Mouse (Mus musculus) gastrocnemius, postnatal 25 days (tissue): ENCODE data around the gene Grap. TPM values are rescaled to one million over a fixed set of nuclear protein-coding genes. Genes with fewer than 3 reads are reported as not detected.

Experiments
- DNase-seq: peaks from one replicate; pipeline ENCODE4 v3.0.0; 2022
- total RNA-seq, 2 experiments: library from RNA; stranded (reverse); gene quantifications; 1 replicate in 1 of 2; 2 replicates in 1 of 2; pipeline ENCODE4 v1.2.3; 2021

Grap gene
- total RNA-seq, 2 experiments from 2014 or later, result 4.0 to 5.9 TPM

DNA sequence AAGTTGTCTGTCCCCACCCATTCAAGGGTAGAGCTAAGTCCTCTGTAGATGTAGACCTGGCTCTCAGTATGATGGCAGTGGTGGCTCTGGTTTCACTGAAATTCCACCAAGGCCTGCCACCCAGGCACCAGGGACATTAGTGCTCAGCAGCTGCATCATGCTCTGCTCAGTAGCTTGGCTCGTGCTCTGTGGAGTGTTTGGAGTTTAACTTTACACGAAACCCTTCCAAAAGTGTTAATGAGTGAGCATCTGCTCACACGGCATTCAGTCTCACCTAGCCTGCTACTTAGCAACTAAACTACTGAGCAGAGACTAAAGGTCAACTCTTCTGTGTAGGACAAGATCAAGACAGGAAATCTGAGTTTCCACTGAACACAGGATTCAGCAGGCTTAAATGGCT, 67.6 kb downstream of the Grap start, which contains the start of gene Slc5a10:
Gene Slc5a10, minus strand, starts transcription at position 191 of the 400 bp plus-strand sequence.
- DNase-seq, result no peak

DNA sequence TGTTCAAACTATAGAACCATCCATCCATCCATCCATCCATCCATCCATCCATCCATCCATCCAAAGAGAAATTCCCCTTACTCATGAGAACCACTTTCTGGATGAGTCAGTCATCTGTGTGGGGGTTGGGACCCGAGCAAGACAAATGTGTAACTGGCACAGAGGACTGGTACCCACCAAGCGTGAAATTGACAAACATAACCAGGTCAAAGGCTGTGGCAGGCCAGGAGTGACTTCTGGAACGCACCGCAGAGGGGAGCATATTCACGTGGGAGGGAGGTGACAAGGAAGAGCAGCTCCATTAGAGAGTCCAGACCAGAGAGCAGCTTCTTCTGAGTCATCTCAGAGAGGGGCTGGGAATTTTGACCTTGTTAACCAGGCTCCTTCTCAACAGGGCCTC, 69.0 kb downstream of the Grap start:
- DNase-seq, result no peak

Other genes starting within 250 kb of the Grap start
- gene Rnf112, start 199.1 kb upstream of the Grap start, total RNA-seq, result under 1 TPM; 0.21 to 0.33 TPM
- 10 to 100 TPM; 41.9 to 52.4 TPM for gene Mfap4, start 167.8 kb upstream of the Grap start, total RNA-seq
- gene Mapk7, start 158.9 kb upstream of the Grap start, total RNA-seq, result 1 to 10 TPM; 3.2 to 4.5 TPM
- 1 to 10 TPM; 5.5 to 7.4 TPM for gene B9d1, start 148.1 kb upstream of the Grap start, total RNA-seq
- 10 to 100 TPM; 15.0 to 15.5 TPM for gene Epn2, start 73.6 kb upstream of the Grap start, total RNA-seq
- under 1 TPM; 0.10 to 0.29 TPM for gene Fam83g, start 30.8 kb downstream of the Grap start, total RNA-seq
- gene Slc5a10, start 67.6 kb downstream of the Grap start, total RNA-seq, result not detected
- 1 to 10 TPM; 3.6 to 4.2 TPM for gene Prpsap2, start 108.8 kb downstream of the Grap start, total RNA-seq
- gene Ulk2, start 201.8 kb downstream of the Grap start, total RNA-seq, result 10 to 100 TPM; 66.8 to 72.2 TPM